Mouse (Mus musculus): Measurements from ENCODE around the gene Dixdc1. TPM values are rescaled to one million over a fixed set of nuclear protein-coding genes. Genes with fewer than 3 reads are reported as not detected.

Dixdc1 gene
- total RNA-seq, 2 experiments from 2014 or later = 9.9 to 10.1 TPM

GRCm38 (mm10) chr9:50742744-50743143, 3.4 kb upstream of the Dixdc1 start:
- no peak for DNase-seq

- no peak for DNase-seq
Observed at GRCm38 (mm10) chr9:50742261-50742660, 2.9 kb upstream of the Dixdc1 start.

- DNase-seq = no peak
Observed at GRCm38 (mm10) chr9:50740867-50741784, 1.8 kb upstream of the Dixdc1 start.

- peak; percentile 74 for DNase-seq
Observed at GRCm38 (mm10) chr9:50734989-50735388, 4.3 kb downstream of the Dixdc1 start.

- no peak for DNase-seq
Observed at GRCm38 (mm10) chr9:50732560-50732959, 6.8 kb downstream of the Dixdc1 start.

- no peak for DNase-seq
Observed at GRCm38 (mm10) chr9:50729600-50729999, 9.7 kb downstream of the Dixdc1 start.

GRCm38 (mm10) chr9:50727925-50728651, 11.2 kb downstream of the Dixdc1 start:
- peak; percentile 80 for DNase-seq

GRCm38 (mm10) chr9:50727171-50727924, 12.0 kb downstream of the Dixdc1 start:
- peak; percentile 35 for DNase-seq

- DNase-seq = peak; percentile 18
Observed at GRCm38 (mm10) chr9:50725921-50726590, 13.3 kb downstream of the Dixdc1 start.

- DNase-seq = no peak
Observed at GRCm38 (mm10) chr9:50724661-50725330, 14.5 kb downstream of the Dixdc1 start.

GRCm38 (mm10) chr9:50724147-50724546, 15.2 kb downstream of the Dixdc1 start:
- DNase-seq = no peak

GRCm38 (mm10) chr9:50723406-50723805, 15.9 kb downstream of the Dixdc1 start:
- peak; percentile 92 for DNase-seq

GRCm38 (mm10) chr9:50722451-50722911, 16.8 kb downstream of the Dixdc1 start:
- DNase-seq = peak; percentile 63

- DNase-seq = peak; percentile 17
Observed at GRCm38 (mm10) chr9:50721061-50721460, 18.3 kb downstream of the Dixdc1 start.

- DNase-seq = no peak
Observed at GRCm38 (mm10) chr9:50718878-50719277, 20.4 kb downstream of the Dixdc1 start.

- DNase-seq = no peak
Observed at GRCm38 (mm10) chr9:50714188-50714587, 25.1 kb downstream of the Dixdc1 start.

GRCm38 (mm10) chr9:50711337-50711736, 28.0 kb downstream of the Dixdc1 start:
- DNase-seq = no peak

GRCm38 (mm10) chr9:50709108-50709507, 30.2 kb downstream of the Dixdc1 start:
- DNase-seq = peak; percentile 57

GRCm38 (mm10) chr9:50704907-50705306, 34.4 kb downstream of the Dixdc1 start:
- DNase-seq = no peak

GRCm38 (mm10) chr9:50700921-50701691, 38.2 kb downstream of the Dixdc1 start:
- peak; percentile 64 for DNase-seq
